Mouse (Mus musculus): ENCODE measurements around the gene Rab3d. TPM values are rescaled to one million over a fixed set of nuclear protein-coding genes. Genes with fewer than 3 reads are reported as not detected.
"Not testable (repeated sequence)": the region's sequence is repeated elsewhere in the genome, so short reads cannot be mapped to it uniquely, and the experiment has no call there.

Rab3d gene
- total RNA-seq, 2 experiments from 2014 or later, result 28.5 to 58.8 TPM

DNA sequence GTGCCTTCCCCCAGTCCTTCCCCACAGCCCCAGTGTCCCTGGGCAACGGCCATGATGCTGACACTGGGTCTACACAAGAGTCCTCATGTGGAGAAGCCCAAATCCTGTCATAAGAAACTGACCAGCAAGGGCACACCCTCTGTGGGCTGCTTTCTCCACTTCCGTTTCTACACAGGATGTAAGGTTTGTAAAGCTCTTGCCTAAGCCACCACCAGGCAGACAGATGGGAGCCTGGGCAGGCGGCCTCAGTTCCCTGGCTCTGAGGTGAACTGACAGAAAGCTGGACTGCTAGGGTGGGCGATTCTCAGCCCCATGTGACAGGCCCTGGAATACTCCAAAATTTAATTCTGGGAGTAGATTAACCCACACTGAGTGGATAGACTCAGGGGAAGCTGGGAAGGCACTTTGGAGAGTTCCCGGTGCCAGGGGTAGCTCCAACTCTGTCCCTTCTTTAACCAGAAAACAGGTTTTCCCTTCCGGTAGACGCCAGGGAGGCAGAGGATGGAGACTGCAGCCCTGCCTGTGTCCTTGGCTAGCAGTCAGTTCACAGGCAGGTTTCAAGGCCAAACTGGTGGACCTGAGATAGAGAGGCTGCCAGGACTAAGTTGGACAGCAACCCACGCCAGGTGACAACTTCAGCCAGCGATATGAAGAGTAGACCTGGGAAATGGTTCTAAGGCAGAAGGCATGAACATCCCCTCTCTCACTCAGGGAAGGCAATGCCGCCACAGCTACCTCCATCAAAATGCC lies 8.3 kb downstream of the Rab3d start:
- no peak for DNase-seq

DNA sequence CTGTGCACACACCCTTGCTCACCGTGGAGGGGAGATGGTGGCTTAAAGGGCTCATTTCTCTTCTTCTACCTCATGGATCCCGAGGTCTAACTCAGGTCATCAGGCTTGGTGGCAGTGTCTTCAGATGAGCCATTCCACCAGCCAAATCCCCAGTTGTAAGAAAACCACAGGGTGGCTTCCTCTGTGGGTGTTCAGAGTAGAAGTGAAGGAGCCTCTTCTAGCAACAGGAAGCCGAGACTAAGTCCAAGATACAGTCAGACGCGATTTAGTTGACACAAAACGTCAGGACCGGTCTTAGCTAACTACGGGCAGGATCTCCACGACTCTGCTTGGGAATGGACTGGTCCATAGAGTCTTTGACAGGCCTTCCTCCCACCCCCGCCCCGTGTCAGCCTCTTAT lies 9.8 kb downstream of the Rab3d start:
- no peak for DNase-seq

- no peak for DNase-seq
Observed at GRCm38 (mm10) chr9:21904031-21904430, 14.0 kb downstream of the Rab3d start.

- DNase-seq, result peak; percentile 71 to 77
Observed at GRCm38 (mm10) chr9:21901223-21901820, 16.7 kb downstream of the Rab3d start.

- no peak for DNase-seq
Observed at GRCm38 (mm10) chr9:21889229-21889628, 28.8 kb downstream of the Rab3d start.

GRCm38 (mm10) chr9:21876601-21877000 lies 41.4 kb downstream of the Rab3d start:
- no peak for DNase-seq

GRCm38 (mm10) chr9:21872204-21872603 lies 45.8 kb downstream of the Rab3d start:
- no peak for DNase-seq

GRCm38 (mm10) chr9:21870879-21871524 lies 47.0 kb downstream of the Rab3d start:
- peak; percentile 49 to 69 for DNase-seq

DNA sequence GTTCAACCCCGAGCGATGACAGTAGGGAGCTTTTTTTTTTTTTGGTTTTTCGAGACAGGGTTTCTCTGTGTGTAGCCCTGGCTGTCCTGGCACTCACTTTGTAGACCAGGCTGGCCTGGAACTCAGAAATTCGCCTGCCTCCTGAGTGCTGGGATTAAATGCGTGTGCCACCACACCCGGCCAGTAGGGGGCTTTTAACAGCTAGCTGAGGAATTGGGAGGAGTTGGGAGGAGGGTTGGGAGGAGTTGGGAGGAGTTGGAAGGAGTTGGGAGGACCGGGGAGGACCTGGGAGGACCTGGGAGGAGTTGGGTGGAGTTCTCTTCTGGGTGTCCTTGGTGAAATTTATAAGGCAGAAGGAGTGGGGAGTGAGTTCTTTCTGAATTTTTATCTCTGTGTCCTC lies 48.7 kb downstream of the Rab3d start:
- peak; percentile 75 to 77 for DNase-seq

- peak; percentile 50 to 64 for DNase-seq
Observed at GRCm38 (mm10) chr9:21867726-21868125, 50.3 kb downstream of the Rab3d start.

GRCm38 (mm10) chr9:21866641-21867040 lies 51.4 kb downstream of the Rab3d start:
- peak; percentile 25 to 33 for DNase-seq

GRCm38 (mm10) chr9:21865673-21866398 lies 52.2 kb downstream of the Rab3d start:
- DNase-seq, result peak; percentile 36 to 50

DNA sequence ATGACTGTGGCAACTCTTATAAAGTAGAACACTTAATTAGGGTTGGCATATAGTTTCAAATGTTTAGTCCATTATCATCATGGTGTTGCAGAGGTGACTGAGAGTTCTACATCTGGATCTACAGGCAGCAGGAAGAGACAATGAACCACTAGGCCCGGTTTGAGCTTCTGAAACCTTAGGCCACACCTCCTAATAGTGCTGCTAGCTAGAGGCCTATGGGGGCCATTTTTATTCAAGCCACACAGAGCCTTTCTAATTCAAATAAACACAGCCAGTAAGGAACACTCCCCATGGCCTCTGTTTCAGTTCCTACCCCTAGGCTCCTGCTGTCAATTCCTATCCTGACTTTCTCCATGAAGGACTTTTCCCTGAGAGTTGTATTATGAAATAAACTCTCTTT lies 55.8 kb downstream of the Rab3d start:
- no peak for DNase-seq

DNA sequence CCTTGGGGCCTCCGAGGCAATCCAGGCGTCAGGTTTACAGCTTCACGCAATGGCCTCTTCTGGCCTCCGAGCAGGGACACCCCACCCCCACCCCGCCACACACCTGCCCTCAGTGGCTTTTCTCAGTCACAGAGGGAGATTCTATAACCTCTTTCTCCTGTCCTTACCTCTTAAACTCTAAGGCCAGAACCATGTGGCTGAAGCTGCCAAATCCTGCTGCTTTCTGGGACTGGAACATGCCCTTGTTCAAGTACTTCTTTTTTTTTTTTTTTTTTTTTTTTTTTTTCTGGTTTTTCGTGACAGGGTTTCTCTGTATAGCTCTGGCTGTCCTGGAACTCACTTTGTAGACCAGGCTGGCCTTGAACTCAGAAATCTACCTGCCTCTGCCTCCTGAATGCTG lies 57.6 kb downstream of the Rab3d start:
- DNase-seq, result not testable (repeated sequence)

- no peak for DNase-seq
Observed at GRCm38 (mm10) chr9:21859606-21860005, 58.4 kb downstream of the Rab3d start.

DNA sequence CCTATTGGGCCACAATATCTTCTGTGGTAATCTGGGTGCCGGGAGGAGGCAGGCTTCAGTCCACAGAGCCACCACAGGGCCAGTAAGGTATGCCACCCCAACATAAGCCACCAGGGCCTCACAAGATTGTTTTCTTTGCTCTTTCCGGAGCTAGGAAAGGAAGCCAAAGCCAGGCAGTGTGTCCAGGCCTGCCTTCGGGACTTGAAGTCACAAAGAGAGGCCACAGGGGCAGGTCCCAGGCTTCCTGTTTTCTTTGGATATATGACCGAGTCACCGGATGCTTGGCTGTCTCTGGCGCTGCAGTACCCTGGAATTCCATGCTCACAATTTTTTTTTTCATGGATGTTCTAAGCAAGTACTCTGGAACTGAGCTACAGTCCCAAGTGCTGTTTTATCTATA lies 59.9 kb downstream of the Rab3d start:
- peak; percentile 65 to 73 for DNase-seq

DNA sequence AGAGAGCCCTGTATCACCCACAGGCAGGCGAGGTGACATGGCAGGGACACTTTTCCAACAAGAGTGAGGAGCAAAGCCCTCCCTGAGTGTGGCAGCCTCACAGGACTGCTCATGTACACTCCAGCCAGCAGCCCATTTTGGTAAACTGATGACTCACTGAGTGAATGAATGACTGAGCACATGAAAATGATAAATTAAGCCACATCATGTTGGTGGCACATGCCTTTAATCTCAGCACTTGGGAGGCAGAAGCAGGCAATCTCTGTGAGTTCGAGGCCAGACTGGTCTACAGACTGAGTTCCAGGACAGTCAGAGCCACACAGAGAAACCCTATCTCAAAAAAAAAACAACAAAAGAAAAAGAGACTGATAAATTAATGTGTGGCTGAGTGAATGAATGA lies 60.5 kb downstream of the Rab3d start:
- DNase-seq, result no peak

Other genes starting within 250 kb of the Rab3d start
- gene Ldlr, start 194.7 kb downstream of the Rab3d start, total RNA-seq (2021), result 100 to 1,000 TPM; 119 to 184 TPM
- 1 to 10 TPM; 2.3 to 3.9 TPM for gene Spc24, start 157.9 kb downstream of the Rab3d start, total RNA-seq (2021)
- gene Kank2, start 119.4 kb downstream of the Rab3d start, total RNA-seq (2021), result 10 to 100 TPM; 31.2 to 38.3 TPM
- gene Angptl8, start 82.7 kb downstream of the Rab3d start, total RNA-seq (2021), result 1 to 10 TPM; 7.5 to 8.7 TPM
- 10 to 100 TPM; 31.2 to 40.7 TPM for gene Dock6, start 65.6 kb downstream of the Rab3d start, total RNA-seq (2021)
- gene Ccdc159, start 9.3 kb upstream of the Rab3d start, total RNA-seq (2021), result 1 to 10 TPM; 9.4 to 9.7 TPM
- 100 to 1,000 TPM; 318 to 566 TPM for gene Tmem205, start 9.4 kb upstream of the Rab3d start, total RNA-seq (2021)
- gene Plppr2, start 18.8 kb upstream of the Rab3d start, total RNA-seq (2021), result 10 to 100 TPM; 27.1 to 35.8 TPM
- 10 to 100 TPM; 12.4 to 18.3 TPM for gene Swsap1, start 37.6 kb upstream of the Rab3d start, total RNA-seq (2021)
- 1 to 10 TPM; 1.9 to 2.0 TPM for gene Epor, start 45.3 kb upstream of the Rab3d start, total RNA-seq (2021)
- 10 to 100 TPM; 14.0 to 33.4 TPM for gene Rgl3, start 71.3 kb upstream of the Rab3d start, total RNA-seq (2021)
- 1 to 10 TPM in 1 of 2 experiments, under 1 TPM in 1; 0.30 to 1.6 TPM for gene Ccdc151, start 84.4 kb upstream of the Rab3d start, total RNA-seq (2021)
- gene Prkcsh, start 84.6 kb upstream of the Rab3d start, total RNA-seq (2021), result 100 to 1,000 TPM; 159 to 169 TPM
- gene Elavl3, start 133.8 kb upstream of the Rab3d start, total RNA-seq (2021), result 1 to 10 TPM; 1.1 to 2.0 TPM
- under 1 TPM in 1 of 2 experiments, not detected in 1; 0.56 TPM for gene Gm49318, start 153.1 kb upstream of the Rab3d start, total RNA-seq (2021)
- gene Zfp653, start 153.2 kb upstream of the Rab3d start, total RNA-seq (2021), result 10 to 100 TPM; 10.2 to 10.3 TPM
- 10 to 100 TPM; 51.6 to 63.7 TPM for gene Ecsit, start 167.2 kb upstream of the Rab3d start, total RNA-seq (2021)
- gene Cnn1, start 181.0 kb upstream of the Rab3d start, total RNA-seq (2021), result 1 to 10 TPM; 1.5 TPM
- gene Elof1, start 199.0 kb upstream of the Rab3d start, total RNA-seq (2021), result 10 to 100 TPM; 73.7 to 78.1 TPM
- 10 to 100 TPM; 43.2 to 67.9 TPM for gene Acp5, start 217.5 kb upstream of the Rab3d start, total RNA-seq (2021)
- gene Pigyl, start 238.7 kb upstream of the Rab3d start, total RNA-seq (2021), result 10 to 100 TPM; 50.3 to 59.1 TPM

Data from adrenal gland, postnatal 36 days (tissue).